Mouse (Mus musculus) stomach, postnatal 0 days (tissue): ENCODE results near the gene Vmn2r76. TPM values are rescaled to one million over a fixed set of nuclear protein-coding genes. Genes with fewer than 3 reads are reported as not detected.
"Not testable (repeated sequence)": the region's sequence is repeated elsewhere in the genome, so short reads cannot be mapped to it uniquely, and the experiment has no call there.

ENCODE experiments used
- ATAC-seq: fragments of 200-750 bp; cut with Nextera tagmentation; 2 replicates; pipeline ENCODE4 v1.8.0; 2017; ENCODE audit not compliant: low FRiP score, low TSS enrichment
- DNase-seq: peaks from one replicate; pipeline ENCODE4 v3.0.0-alpha.2; 2016; ENCODE audit warnings: low spot score
- H3K27ac ChIP-seq: fragments of 300-500 bp; sonication (generic); replicated peaks from 2 replicates; pipeline ENCODE4 v1.5.1; 2014; ENCODE audit warnings: mild to moderate bottlenecking, control low read depth
- H3K27me3 ChIP-seq: fragments of 300-500 bp; sonication (generic); 2 replicates; pipeline ENCODE4 v1.6.1; 2014; ENCODE audit warnings: low read length; ENCODE audit not compliant: control insufficient read depth, insufficient read depth
- H3K36me3 ChIP-seq: fragments of 300-500 bp; sonication (generic); 2 replicates; pipeline ENCODE4 v1.6.1; 2014; ENCODE audit warnings: low read length, mixed read lengths; ENCODE audit not compliant: control insufficient read depth, insufficient read depth
- H3K4me1 ChIP-seq: fragments of 300-500 bp; sonication (generic); replicated peaks from 2 replicates; pipeline ENCODE4 v1.6.1; 2014; ENCODE audit warnings: antibody characterized with exemption; ENCODE audit not compliant: control insufficient read depth, insufficient read depth
- H3K4me2 ChIP-seq: fragments of 300-500 bp; sonication (generic); replicated peaks from 2 replicates; pipeline ENCODE4 v1.6.1; 2014; ENCODE audit warnings: low read depth, mild to moderate bottlenecking, control low read depth, moderate library complexity
- H3K4me3 ChIP-seq: fragments of 300-500 bp; sonication (generic); 2 replicates; pipeline ENCODE4 v1.5.1; 2014; ENCODE audit warnings: low read depth, low read length, control low read depth
- H3K9ac ChIP-seq: fragments of 300-500 bp; sonication (generic); 2 replicates; pipeline ENCODE4 v1.6.1; 2014; ENCODE audit warnings: mild to moderate bottlenecking, low read length, control low read depth, mixed read lengths
- H3K9me3 ChIP-seq: fragments of 300-500 bp; sonication (generic); 2 replicates; pipeline ENCODE4 v1.6.1; 2016; ENCODE audit warnings: low read length; ENCODE audit not compliant: control insufficient read depth
- CTCF ChIP-seq: IDR thresholded peaks from 2 replicates; pipeline ENCODE4 v1.5.1; 2016; ENCODE audit warnings: antibody characterized with exemption, low read depth, mild to moderate bottlenecking, moderate library complexity
- EP300 ChIP-seq: optimal IDR thresholded peaks from 2 replicates; pipeline ENCODE3; 2016; ENCODE audit warnings: antibody characterized with exemption
- WGBS: fragments of 180-500 bp; shearing (Covaris S2); extraction: QIAGEN DNeasy Blood & Tissue Kit; methylation state at CpG from one replicate; pipeline ENCODE4 v1.1.7; 2014; 5-methylcytosine and 5-hydroxymethylcytosine counted together
- polyA plus RNA-seq: library from polyadenylated mRNA; unstranded; fragments of >200 nt; fragmentation: Nextera tagmentation; extraction: Ambion mirVana; gene quantifications from 2 replicates; pipeline ENCODE4 v1.2.1, GENCODE M21; 2015

Gene Vmn2r76
- polyA plus RNA-seq, result 0.02 TPM in 1 of 2 replicates, not detected in the other

- TF ChIP-seq EP300 (no peak), CTCF (no peak)
- Histone ChIP-seq H3K4me2 (no peak within 1 kb of the TSS), H3K27ac (no peak within 1 kb of the TSS), H3K27me3 (no peaks in the 10 kb centered on the region), H3K9ac (no peak within 1 kb of the TSS), H3K9me3 (no peaks in the 10 kb centered on the region), H3K36me3 (no peaks in the 10 kb centered on the region), H3K4me1 (no peaks in the 10 kb centered on the region), H3K4me3 (no peak within 1 kb of the TSS)
- no peak for DNase-seq
- no peak for ATAC-seq
- WGBS, result 68% methylated on average over 1 of the region's 1 CpGs
Measured at GRCm38 (mm10) chr7:86246208-86246607, at the start of gene Vmn2r76. Gene Vmn2r76 (minus strand): TSS chr7:86246308.

- no peak within 1 kb of the TSS for H3K27ac ChIP-seq
- WGBS, result 67% methylated on average over 1 of the region's 1 CpGs
- no peaks in the 10 kb centered on the region for H3K9me3 ChIP-seq
Measured at GRCm38 (mm10) chr7:86277072-86277471, 31.0 kb upstream of the Vmn2r76 start, which contains the start of gene Olfr310. Gene Olfr310 (minus strand): TSS chr7:86277172.

GRCm38 (mm10) chr7:86211345-86211744 lies 34.8 kb downstream of the Vmn2r76 start:
- no peaks in the 10 kb centered on the region for H3K4me1 ChIP-seq
- no peaks in the 10 kb centered on the region for H3K9me3 ChIP-seq
- H3K9ac ChIP-seq, result no peak overlapping the region
- H3K36me3 ChIP-seq, result no peaks in the 10 kb centered on the region
- no peak overlapping the region for H3K4me2 ChIP-seq
- ATAC-seq (no peak), DNase-seq (no peak)
- no peak for TF ChIP-seq EP300
- TF ChIP-seq CTCF, result peak; percentile 61
- no peak overlapping the region for H3K4me3 ChIP-seq
- H3K27me3 ChIP-seq, result no peaks in the 10 kb centered on the region
- H3K27ac ChIP-seq, result no peak overlapping the region

More at GRCm38 (mm10) chr7:86277072-86277471, 31.0 kb upstream of the Vmn2r76 start, which contains the start of gene Olfr310:
- H3K4me3 ChIP-seq, result no peak within 1 kb of the TSS
- H3K9ac ChIP-seq, result no peak within 1 kb of the TSS
- no peaks in the 10 kb centered on the region for H3K4me1 ChIP-seq
- H3K36me3 ChIP-seq, result no peaks in the 10 kb centered on the region
- H3K27me3 ChIP-seq, result no peaks in the 10 kb centered on the region
- H3K4me2 ChIP-seq, result no peak within 1 kb of the TSS
- DNase-seq (no peak), ATAC-seq (no peak)
- no peak for TF ChIP-seq EP300
- no peak for TF ChIP-seq CTCF

- not testable (repeated sequence) for DNase-seq, H3K27me3 ChIP-seq, H3K4me1 ChIP-seq, H3K4me3 ChIP-seq, H3K4me2 ChIP-seq, ATAC-seq, H3K36me3 ChIP-seq, H3K9ac ChIP-seq, H3K9me3 ChIP-seq, H3K27ac ChIP-seq
- WGBS, result 40% methylated on average over 1 of the region's 1 CpGs
Measured at GRCm38 (mm10) chr7:86171678-86172077, 74.4 kb downstream of the Vmn2r76 start, which contains the start of gene Vmn2r75. Gene Vmn2r75 (minus strand): TSS chr7:86171778.

Other genes with a start within 250 kb of the Vmn2r76 start
- not detected in 2 replicates for gene Vmn2r75, start 74.5 kb downstream of the Vmn2r76 start, polyA plus RNA-seq
- gene Olfr310, start 30.9 kb upstream of the Vmn2r76 start, polyA plus RNA-seq, result not detected in 2 replicates
- not detected in 2 replicates for gene Olfr309, start 67.4 kb upstream of the Vmn2r76 start, polyA plus RNA-seq
- 0.06 TPM in 1 of 2 replicates, not detected in the other for gene Olfr308, start 79.3 kb upstream of the Vmn2r76 start, polyA plus RNA-seq
- gene Olfr307, start 91.3 kb upstream of the Vmn2r76 start, polyA plus RNA-seq, result 0.02 TPM in 1 of 2 replicates, not detected in the other
- not detected in 2 replicates for gene Olfr305, start 120.6 kb upstream of the Vmn2r76 start, polyA plus RNA-seq
- gene Olfr304, start 140.3 kb upstream of the Vmn2r76 start, polyA plus RNA-seq, result not detected in 2 replicates
- gene Olfr303, start 151.5 kb upstream of the Vmn2r76 start, polyA plus RNA-seq, result not detected in 2 replicates
- not detected in 2 replicates for gene Olfr301, start 157.5 kb upstream of the Vmn2r76 start, polyA plus RNA-seq
- gene Olfr299, start 213.6 kb upstream of the Vmn2r76 start, polyA plus RNA-seq, result not detected in 2 replicates
- gene Olfr298, start 246.2 kb upstream of the Vmn2r76 start, polyA plus RNA-seq, result not detected in 2 replicates